Mouse (Mus musculus) Patski (cell line): ENCODE measurements around the gene Mical3. TPM values are rescaled to one million over a fixed set of nuclear protein-coding genes. Genes with fewer than 3 reads are reported as not detected.

Source experiments
- ATAC-seq: fragments of 100-300 bp; one replicate; pipeline ENCODE4 v1.8.0; 2021
- CTCF ChIA-PET: fragments of 350-600 bp; sonication (Branson Sonifier 250); formaldehyde crosslinking; loops from one replicate; lab custom pipeline; 2022; ENCODE audit warnings: inconsistent platforms; lab: Charles Lee
- POLR2A ChIA-PET: fragments of 350-600 bp; sonication (Branson Sonifier 250); formaldehyde crosslinking; loops from one replicate; lab custom pipeline; 2022; ENCODE audit warnings: antibody characterized with exemption, inconsistent platforms; lab: Charles Lee
- DNase-seq: peaks from one replicate; pipeline ENCODE4 v3.0.0-alpha.2; 2011; ENCODE audit warnings: low read depth, low spot score
- H3K27me3 ChIP-seq: fragments of 371-371 bp; one replicate; pipeline ENCODE4 v1.5.1; 2021
- CTCF ChIP-seq: fragments of 100-300 bp; IDR thresholded peaks from one replicate; pipeline ENCODE4 v1.5.1; 2021
- in situ Hi-C: fragments of 300-500 bp; cut with MboI; formaldehyde crosslinking; loops from 3 replicates; pipeline ENCODE4 v1.11.1; 2018; ENCODE audit warnings: low pct_unique_long_range_greater_than_20kb, mixed read lengths
- polyA plus RNA-seq: library from polyadenylated mRNA; unstranded; gene quantifications from one replicate; pipeline ENCODE4 v1.2.3, GENCODE M21; 2021

Mical3 gene
- polyA plus RNA-seq, 1 experiment from 2014 or later, result 47.3 TPM

DNA sequence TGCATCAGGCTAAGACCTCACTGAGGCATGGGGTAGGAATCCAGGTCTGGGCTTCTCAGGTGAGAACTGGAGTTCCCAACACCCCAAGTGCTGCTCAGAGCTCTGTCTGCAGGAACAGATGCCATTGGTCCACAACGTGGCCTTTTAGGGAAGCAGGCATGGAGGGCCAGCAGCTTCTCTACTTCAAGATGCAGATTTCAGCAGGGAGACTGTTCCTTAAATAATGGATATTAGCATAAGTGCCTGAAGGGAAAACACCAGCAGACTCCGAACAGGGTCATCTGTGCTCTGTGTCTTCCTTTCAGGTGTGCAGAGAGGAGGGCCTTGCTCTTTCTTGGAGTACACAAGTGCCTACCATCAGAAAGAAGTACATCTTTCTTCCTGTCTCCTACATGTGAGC, 187.7 kb downstream of the Mical3 start:
- in situ Hi-C loops, result no loop called here
- H3K27me3 ChIP-seq, result no peaks in the 10 kb centered on the region
- DNase-seq, result no peak
- ATAC-seq, result no peak
- TF ChIP-seq CTCF, result no peak
- POLR2A ChIA-PET, result no interaction called here
- CTCF ChIA-PET, result no interaction called here

- ChIA-PET CTCF (no interaction called here), POLR2A (interaction anchor here (0.7 kb wide), 1 partner anchor 123 kb away, joined by 3 read pairs; no protein-coding TSS in a partner anchor)
- no peaks in the 10 kb centered on the region for H3K27me3 ChIP-seq
- DNase-seq (no peak), ATAC-seq (no peak)
- in situ Hi-C loops, result no loop called here
- no peak for TF ChIP-seq CTCF
Measured at GRCm38 (mm10) chr6:120941575-120941974, 189.2 kb downstream of the Mical3 start.

- no peaks in the 10 kb centered on the region for H3K27me3 ChIP-seq
- TF ChIP-seq CTCF, result no peak
- POLR2A ChIA-PET, result interaction anchor here (0.7 kb wide), 1 partner anchor 123 kb away, joined by 3 read pairs; no protein-coding TSS in a partner anchor
- in situ Hi-C loops, result no loop called here
- CTCF ChIA-PET, result no interaction called here
- ATAC-seq (no peak), DNase-seq (no peak)
Measured at GRCm38 (mm10) chr6:120941084-120941481, 189.7 kb downstream of the Mical3 start.

DNA sequence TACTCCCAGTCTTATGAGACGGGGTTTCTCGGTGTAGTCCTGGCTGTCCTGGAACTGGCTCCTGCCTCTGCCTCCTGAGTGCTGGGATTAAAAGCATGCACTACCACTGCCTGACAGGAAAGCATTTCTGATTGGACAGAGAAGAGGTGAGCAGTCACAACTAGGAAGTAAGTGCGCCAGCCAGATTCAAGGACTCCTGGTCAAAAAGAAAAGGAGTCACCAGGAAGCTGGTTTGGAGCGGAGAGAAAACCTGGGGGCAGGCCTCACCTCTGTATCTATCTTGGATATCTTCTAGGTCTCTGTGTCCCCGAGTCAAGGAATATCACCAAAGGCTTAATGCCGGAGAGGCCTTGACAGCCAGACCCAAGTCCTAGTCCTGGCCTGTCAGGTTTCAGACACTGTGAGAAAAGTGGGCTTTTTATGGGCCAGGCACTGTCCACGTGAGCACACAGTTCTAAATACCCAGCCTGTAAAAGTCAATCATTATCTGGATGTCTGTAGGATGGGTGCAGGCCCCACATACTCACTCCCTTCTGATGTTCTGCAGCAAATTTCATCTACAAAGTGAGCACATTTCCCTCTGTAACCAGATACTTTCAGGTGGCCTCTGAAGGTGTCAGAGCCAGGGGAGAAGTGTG, 190.2 kb downstream of the Mical3 start:
- CTCF ChIA-PET, result no interaction called here
- no peak for TF ChIP-seq CTCF
- in situ Hi-C loops, result no loop called here
- no peaks in the 10 kb centered on the region for H3K27me3 ChIP-seq
- POLR2A ChIA-PET, result no interaction called here
- no peak for DNase-seq
- no peak for ATAC-seq

DNA sequence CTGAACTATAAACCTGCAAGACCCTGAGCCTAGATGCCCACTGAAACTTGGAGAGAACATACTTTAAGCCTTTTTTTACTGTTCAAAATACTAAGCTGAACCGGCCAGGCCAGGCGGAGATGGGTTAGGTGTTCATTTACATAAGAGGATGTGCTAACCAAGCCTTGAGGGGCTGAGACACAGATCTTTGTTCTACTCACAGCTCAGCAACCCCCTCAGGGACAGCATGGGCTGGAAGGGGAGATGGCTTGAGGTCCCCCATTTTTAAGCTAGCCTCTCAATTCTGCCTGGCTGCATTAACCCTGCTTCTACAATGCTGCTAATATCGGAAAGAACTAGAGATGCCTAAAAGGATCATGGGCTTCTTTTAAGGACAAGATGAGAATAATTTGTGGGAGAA, 191.0 kb downstream of the Mical3 start:
- in situ Hi-C loops, result no loop called here
- ATAC-seq (no peak), DNase-seq (no peak)
- no peak for TF ChIP-seq CTCF
- ChIA-PET POLR2A (no interaction called here), CTCF (no interaction called here)
- no peaks in the 10 kb centered on the region for H3K27me3 ChIP-seq

- in situ Hi-C loops, result no loop called here
Measured at GRCm38 (mm10) chr6:120938763-120939450, 191.9 kb downstream of the Mical3 start.

DNA sequence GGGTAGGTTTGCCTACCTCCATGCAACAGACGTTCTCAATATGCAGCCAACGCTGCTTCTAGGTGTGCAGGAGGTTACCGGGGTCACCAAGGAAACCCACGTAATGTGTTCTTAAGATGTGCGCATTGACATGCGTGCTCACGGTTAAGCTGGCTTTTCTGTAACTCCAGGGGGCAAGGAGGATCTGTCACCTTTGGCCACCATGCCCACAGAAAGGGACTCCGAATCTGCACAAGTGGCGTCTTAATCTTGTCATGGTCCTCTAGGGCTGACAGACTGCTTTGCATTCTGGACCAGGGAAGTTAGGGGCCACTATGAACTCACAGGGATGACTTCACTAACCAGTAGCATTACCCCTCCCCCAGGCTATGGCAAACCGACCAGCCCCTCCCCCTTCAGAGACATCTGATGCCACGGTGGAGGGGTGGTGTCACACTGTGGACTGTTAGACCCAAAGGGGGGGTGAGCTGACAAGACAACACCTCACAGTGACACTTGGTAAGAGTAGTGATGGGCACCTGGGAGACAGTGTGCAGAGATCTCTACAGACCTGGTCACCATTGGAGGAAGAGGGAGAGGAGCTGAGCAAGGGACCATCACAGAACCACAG, 192.7 kb downstream of the Mical3 start:
- H3K27me3 ChIP-seq, result no peaks in the 10 kb centered on the region
- TF ChIP-seq CTCF, result no peak
- in situ Hi-C loops, result no loop called here
- ChIA-PET POLR2A (no interaction called here), CTCF (no interaction called here)
- DNase-seq (no peak), ATAC-seq (no peak)

More at GRCm38 (mm10) chr6:120938763-120939450, 191.9 kb downstream of the Mical3 start:
- POLR2A ChIA-PET, result no interaction called here
- no peak for TF ChIP-seq CTCF
- no peak for DNase-seq
- no peak for ATAC-seq
- H3K27me3 ChIP-seq, result no peaks in the 10 kb centered on the region
- CTCF ChIA-PET, result no interaction called here

GRCm38 (mm10) chr6:120937104-120937617, 193.6 kb downstream of the Mical3 start:
- CTCF ChIA-PET, result interaction anchor here (1.9 to 2.7 kb wide), 2 partner anchors 13 to 16 kb away, joined by 6 to 7 read pairs; no protein-coding TSS in a partner anchor
- no peak for TF ChIP-seq CTCF
- H3K27me3 ChIP-seq, result no peaks in the 10 kb centered on the region
- DNase-seq (no peak), ATAC-seq (no peak)
- POLR2A ChIA-PET, result no interaction called here
- in situ Hi-C loops, result no loop called here

GRCm38 (mm10) chr6:120934176-120934575, 196.6 kb downstream of the Mical3 start:
- ATAC-seq, result no peak
- in situ Hi-C loops, result no loop called here
- TF ChIP-seq CTCF, result no peak
- ChIA-PET POLR2A (no interaction called here), CTCF (no interaction called here)
- no peak for DNase-seq
- no peaks in the 10 kb centered on the region for H3K27me3 ChIP-seq

DNA sequence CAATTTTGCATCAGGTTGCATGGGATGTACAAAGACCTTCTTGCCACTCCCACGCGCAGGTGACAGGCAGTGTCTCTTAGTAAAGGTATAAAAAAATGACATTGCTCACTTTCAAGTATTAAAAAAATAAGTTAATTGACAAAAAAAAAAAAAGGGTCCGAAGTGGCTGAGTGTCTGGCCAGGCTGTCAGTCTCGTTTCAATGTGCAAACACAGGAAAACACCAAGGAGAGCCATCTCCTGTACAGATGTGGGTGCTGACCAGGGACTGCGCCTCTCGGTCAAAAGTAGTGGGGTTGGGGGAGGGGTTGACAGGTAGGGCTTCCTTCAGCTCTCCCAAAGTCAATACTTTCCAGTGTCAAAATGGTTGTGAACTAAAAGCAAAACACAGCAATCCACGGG, 197.1 kb downstream of the Mical3 start:
- no peak for TF ChIP-seq CTCF
- POLR2A ChIA-PET, result no interaction called here
- H3K27me3 ChIP-seq, result no peaks in the 10 kb centered on the region
- DNase-seq (no peak), ATAC-seq (no peak)
- CTCF ChIA-PET, result no interaction called here
- in situ Hi-C loops, result no loop called here

- no peak for TF ChIP-seq CTCF
- in situ Hi-C loops, result no loop called here
- no peaks in the 10 kb centered on the region for H3K27me3 ChIP-seq
- ChIA-PET CTCF (interaction anchor here (0.9 kb wide), 1 partner anchor 16 kb away, joined by 3 read pairs; no protein-coding TSS in a partner anchor), POLR2A (no interaction called here)
- ATAC-seq (no peak), DNase-seq (no peak)
Measured at GRCm38 (mm10) chr6:120932597-120932996, 198.2 kb downstream of the Mical3 start.
